Mouse (Mus musculus): ENCODE data around the gene Stambpl1.

DNA sequence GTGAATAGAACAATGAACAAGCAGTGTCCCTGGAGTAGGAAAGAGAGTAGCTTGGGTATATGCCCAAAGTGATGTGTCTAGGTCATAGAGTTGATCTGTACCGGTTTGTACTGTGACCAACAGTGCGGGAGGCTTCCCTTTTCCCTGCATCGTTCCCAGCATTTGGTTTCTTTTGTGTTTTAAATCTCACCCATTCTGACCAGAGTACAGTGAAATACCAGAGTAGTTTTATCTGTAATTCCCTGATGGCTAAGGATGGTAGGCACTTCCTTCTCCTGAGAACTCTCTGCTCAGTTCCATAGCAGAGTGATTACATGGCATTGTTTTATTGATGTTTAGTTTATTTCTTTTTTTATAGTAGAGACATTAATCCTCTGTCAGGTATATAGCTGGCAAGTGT is 30.8 kb downstream of the Stambpl1 start:
- no peak for TF ChIP-seq CTCF (IDR thresholded peaks at IDR 0.05; ENCODE audit: low read depth, low read length)
- no peak for TF ChIP-seq POLR2A (IDR thresholded peaks at IDR 0.05; ENCODE audit: insufficient read depth, low read length)
- no peak for TF ChIP-seq EP300 (IDR thresholded peaks at IDR 0.05; ENCODE audit: insufficient read depth, low read depth, low read length)
